Mouse (Mus musculus): ENCODE measurements around the gene Ocel1. TPM values are rescaled to one million over a fixed set of nuclear protein-coding genes. Genes with fewer than 3 reads are reported as not detected.
A peak's percentile ranks its signal among the peaks of the same experiment; 100 is the strongest.
"Not testable (repeated sequence)": the region's sequence is repeated elsewhere in the genome, so short reads cannot be mapped to it uniquely, and the experiment has no call there.

Ocel1 gene
- 3.2 and 4.4 TPM in 2 replicates for polyA plus RNA-seq (2016; fragmentation: Nextera tagmentation; extraction: Ambion mirVana)

DNA sequence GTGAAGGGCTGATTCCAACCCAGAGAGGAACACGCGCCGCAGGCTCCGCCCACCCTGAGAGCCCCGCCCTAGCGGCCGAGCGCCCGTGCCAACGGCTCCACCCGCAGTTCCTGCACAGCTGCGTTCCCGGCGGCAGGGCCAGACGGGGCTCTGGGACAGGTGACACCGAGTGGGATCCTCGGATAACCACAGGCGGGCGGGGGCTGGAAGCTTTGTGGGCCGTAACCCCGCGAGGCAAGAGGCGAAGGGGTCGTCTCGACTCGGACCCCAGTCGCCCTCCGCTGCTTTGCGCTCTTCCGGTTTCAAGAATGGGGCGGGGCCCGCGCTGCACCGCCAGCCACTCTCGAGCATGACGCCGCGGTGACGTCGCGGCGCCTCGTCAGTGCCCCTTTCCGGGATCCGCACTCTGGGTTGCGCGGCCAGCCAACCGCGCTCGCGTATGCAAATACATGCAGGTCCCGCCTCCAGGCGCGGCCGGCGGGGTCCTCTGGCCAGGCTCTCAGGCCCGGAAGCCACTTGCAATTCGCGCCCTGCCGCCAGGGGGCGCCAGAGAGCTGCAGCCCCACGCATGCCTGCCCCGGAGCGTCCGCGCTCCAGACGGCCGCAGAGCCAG, at the start of gene Ocel1:
TSS of gene Ocel1 (plus strand) at position 63 of the 613 bp plus-strand sequence.
- Histone ChIP-seq H3K36me3 (replicated peaks) (peaks cover 28% of the 10 kb centered on the region), H3K4me3 (replicated peaks) (peak within 1 kb of the TSS; percentile 71), H3K4me1 (peaks cover 32% of the 10 kb centered on the region), H3K9me3 (no peaks in the 10 kb centered on the region), H3K27me3 (peaks cover 2% of the 10 kb centered on the region; the same call in 1 of the 2 replicates), H3K9ac (peak within 1 kb of the TSS; percentile 48), H3K27ac (peak within 1 kb of the TSS; percentile 74), H3K4me2 (peak within 1 kb of the TSS; percentile 47)
- under 1% methylated on average over 66 of the region's 68 CpGs for WGBS
- ATAC-seq (ENCODE audit: low FRiP score), result peak; percentile 87

GRCm38 (mm10) chr8:71322939-71323338, 48.2 kb upstream of the Ocel1 start:
- no peaks in the 10 kb centered on the region for H3K27me3 ChIP-seq
- H3K4me3 ChIP-seq (replicated peaks), result no peak overlapping the region
- no peak for ATAC-seq (ENCODE audit: low FRiP score)
- H3K36me3 ChIP-seq (replicated peaks), result peaks cover 56% of the 10 kb centered on the region
- 90% methylated on average over 3 of the region's 3 CpGs for WGBS
- no peak overlapping the region for H3K9ac ChIP-seq
- no peak overlapping the region for H3K27ac ChIP-seq
- H3K9me3 ChIP-seq, result no peaks in the 10 kb centered on the region
- H3K4me1 ChIP-seq, result no peaks in the 10 kb centered on the region
- H3K4me2 ChIP-seq, result no peak overlapping the region

- ATAC-seq (ENCODE audit: low FRiP score), result no peak
- no peaks in the 10 kb centered on the region for H3K27me3 ChIP-seq
- WGBS, result 91% methylated on average over 1 of the region's 1 CpGs
- no peak overlapping the region for H3K4me2 ChIP-seq
- no peaks in the 10 kb centered on the region for H3K9me3 ChIP-seq
- H3K27ac ChIP-seq, result no peak overlapping the region
- H3K4me1 ChIP-seq, result no peaks in the 10 kb centered on the region
- peaks cover 74% of the 10 kb centered on the region for H3K36me3 ChIP-seq (replicated peaks)
- H3K4me3 ChIP-seq (replicated peaks), result no peak overlapping the region
- no peak overlapping the region for H3K9ac ChIP-seq
Measured at GRCm38 (mm10) chr8:71324848-71325247, 46.2 kb upstream of the Ocel1 start.

- H3K27me3 ChIP-seq; ATAC-seq (ENCODE audit: low FRiP score); H3K4me3 ChIP-seq (replicated peaks); H3K9ac ChIP-seq; H3K27ac ChIP-seq; H3K4me2 ChIP-seq; H3K9me3 ChIP-seq; H3K4me1 ChIP-seq: not testable (repeated sequence)
- H3K36me3 ChIP-seq (replicated peaks), result peaks cover 46% of the 10 kb centered on the region
- 90% methylated on average over 6 of the region's 6 CpGs for WGBS
Measured at GRCm38 (mm10) chr8:71337834-71338233, 33.3 kb upstream of the Ocel1 start.

- H3K4me2 ChIP-seq, result no peak overlapping the region
- no peak overlapping the region for H3K9ac ChIP-seq
- WGBS, result 72% methylated on average over 5 of the region's 5 CpGs
- no peak for ATAC-seq (ENCODE audit: low FRiP score)
- no peak overlapping the region for H3K4me3 ChIP-seq (replicated peaks)
- H3K27me3 ChIP-seq, result no peaks in the 10 kb centered on the region
- no peaks in the 10 kb centered on the region for H3K4me1 ChIP-seq
- no peak overlapping the region for H3K27ac ChIP-seq
- peaks cover 56% of the 10 kb centered on the region for H3K36me3 ChIP-seq (replicated peaks)
- no peaks in the 10 kb centered on the region for H3K9me3 ChIP-seq
Measured at GRCm38 (mm10) chr8:71340625-71341024, 30.5 kb upstream of the Ocel1 start.

- ATAC-seq (ENCODE audit: low FRiP score), result no peak
- no peak overlapping the region for H3K4me3 ChIP-seq (replicated peaks)
- no peak overlapping the region for H3K9ac ChIP-seq
- no peaks in the 10 kb centered on the region for H3K27me3 ChIP-seq
- H3K4me2 ChIP-seq, result no peak overlapping the region
- no peaks in the 10 kb centered on the region for H3K9me3 ChIP-seq
- H3K27ac ChIP-seq, result no peak overlapping the region
- no peaks in the 10 kb centered on the region for H3K4me1 ChIP-seq
- peaks cover 88% of the 10 kb centered on the region for H3K36me3 ChIP-seq (replicated peaks)
- WGBS, result 81% methylated on average over 1 of the region's 1 CpGs
Measured at GRCm38 (mm10) chr8:71346581-71346980, 24.5 kb upstream of the Ocel1 start.

GRCm38 (mm10) chr8:71351117-71351516, 20.0 kb upstream of the Ocel1 start:
- ATAC-seq (ENCODE audit: low FRiP score), result no peak
- no peak overlapping the region for H3K27ac ChIP-seq
- no peak overlapping the region for H3K4me3 ChIP-seq (replicated peaks)
- no peaks in the 10 kb centered on the region for H3K9me3 ChIP-seq
- peaks cover 100% of the 10 kb centered on the region for H3K36me3 ChIP-seq (replicated peaks)
- 92% methylated on average over 3 of the region's 3 CpGs for whole genome bisulfite sequencing
- H3K27me3 ChIP-seq, result no peaks in the 10 kb centered on the region
- no peak overlapping the region for H3K4me2 ChIP-seq
- no peaks in the 10 kb centered on the region for H3K4me1 ChIP-seq
- H3K9ac ChIP-seq, result no peak overlapping the region

- WGBS, result 90% methylated on average over 1 of the region's 1 CpGs
- Histone ChIP-seq H3K4me1 (no peaks in the 10 kb centered on the region), H3K9ac (no peak overlapping the region), H3K9me3 (no peaks in the 10 kb centered on the region), H3K4me2 (no peak overlapping the region), H3K27me3 (no peaks in the 10 kb centered on the region), H3K27ac (no peak overlapping the region), H3K36me3 (replicated peaks) (peaks cover 100% of the 10 kb centered on the region), H3K4me3 (replicated peaks) (no peak overlapping the region)
- ATAC-seq (ENCODE audit: low FRiP score), result no peak
Measured at GRCm38 (mm10) chr8:71351520-71351919, 19.6 kb upstream of the Ocel1 start.

DNA sequence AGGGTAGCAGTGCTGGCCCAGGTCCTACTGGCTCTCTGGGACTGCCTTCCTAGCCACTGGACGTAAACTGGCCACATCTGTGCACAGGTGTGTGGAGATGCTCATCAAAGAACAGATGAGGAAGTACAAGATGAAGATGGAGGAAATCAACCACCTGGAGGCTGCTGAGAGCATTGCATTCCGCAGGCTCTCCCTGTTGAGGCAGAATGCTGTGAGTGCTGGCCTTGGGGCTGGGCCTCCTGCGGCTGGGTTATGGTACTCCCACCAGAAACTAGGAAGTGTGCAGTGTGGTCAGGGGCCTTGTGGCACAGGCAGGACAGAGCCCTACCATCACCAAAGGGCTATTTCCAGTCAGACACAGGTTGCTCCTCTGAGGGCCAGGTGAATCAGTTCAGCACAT, 13.1 kb upstream of the Ocel1 start:
- no peaks in the 10 kb centered on the region for H3K4me1 ChIP-seq
- no peak overlapping the region for H3K27ac ChIP-seq
- WGBS, result 93% methylated on average over 3 of the region's 3 CpGs
- peaks cover 82% of the 10 kb centered on the region for H3K36me3 ChIP-seq (replicated peaks)
- H3K27me3 ChIP-seq, result no peaks in the 10 kb centered on the region
- H3K4me2 ChIP-seq, result no peak overlapping the region
- no peak overlapping the region for H3K4me3 ChIP-seq (replicated peaks)
- no peaks in the 10 kb centered on the region for H3K9me3 ChIP-seq
- no peak for ATAC-seq (ENCODE audit: low FRiP score)
- no peak overlapping the region for H3K9ac ChIP-seq

DNA sequence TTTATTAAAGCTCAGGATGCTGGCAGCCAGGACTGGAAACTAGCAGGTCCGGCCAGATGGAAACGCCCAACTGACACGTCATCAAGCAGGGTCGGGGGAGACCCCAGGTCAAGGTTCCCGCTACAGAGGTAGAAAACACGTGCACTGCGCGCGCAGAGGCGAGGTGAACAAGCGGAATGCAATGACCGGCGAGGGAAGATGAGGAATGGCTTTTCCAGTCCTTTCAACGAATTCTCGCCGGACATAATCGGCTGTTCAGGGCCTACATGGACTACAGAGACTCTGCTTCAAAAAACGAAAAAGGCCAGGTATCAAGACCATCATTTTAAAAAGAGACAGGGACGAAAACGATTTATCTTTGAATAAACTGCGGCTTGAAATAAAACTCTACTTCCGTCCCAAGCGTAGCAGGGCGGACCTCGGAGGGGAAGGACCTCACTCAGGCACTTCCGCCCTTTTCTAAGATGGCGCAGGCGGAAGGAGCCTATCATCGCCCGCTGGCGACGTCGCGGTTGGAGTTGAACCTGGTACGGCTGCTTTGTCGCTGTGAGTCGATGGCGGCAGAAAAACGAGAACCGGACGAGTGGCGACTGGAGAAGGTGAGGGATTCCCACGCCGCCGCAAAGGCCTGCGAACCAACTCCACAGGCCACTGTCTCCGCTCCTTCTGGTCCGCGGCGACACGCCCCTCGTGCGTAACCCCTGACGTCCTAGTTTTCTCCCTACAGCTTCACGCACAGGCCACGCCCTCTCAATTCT, 4.1 kb upstream of the Ocel1 start, which contains the start of gene Use1:
TSS of gene Use1 (plus strand) at position 78 of the 758 bp plus-strand sequence.
- ATAC-seq (ENCODE audit: low FRiP score), result peak; percentile 81
- Histone ChIP-seq H3K27me3 (no peaks in the 10 kb centered on the region), H3K4me1 (peaks cover 24% of the 10 kb centered on the region), H3K9me3 (no peaks in the 10 kb centered on the region), H3K4me2 (peak within 1 kb of the TSS; percentile 73), H3K27ac (peak within 1 kb of the TSS; percentile 84), H3K9ac (peak within 1 kb of the TSS; percentile 49), H3K4me3 (replicated peaks) (peak within 1 kb of the TSS; percentile 52), H3K36me3 (replicated peaks) (peaks cover 13% of the 10 kb centered on the region)
- WGBS, result under 1% methylated on average over 56 of the region's 56 CpGs

GRCm38 (mm10) chr8:71367529-71368176, 3.4 kb upstream of the Ocel1 start:
- Histone ChIP-seq H3K27me3 (no peaks in the 10 kb centered on the region), H3K36me3 (replicated peaks) (peaks cover 13% of the 10 kb centered on the region), H3K4me3 (replicated peaks) (peak overlapping the region; percentile 52), H3K9me3 (no peaks in the 10 kb centered on the region), H3K9ac (peak overlapping the region; percentile 49), H3K4me2 (peak overlapping the region; percentile 73), H3K27ac (peak overlapping the region; percentile 84), H3K4me1 (peaks cover 24% of the 10 kb centered on the region)
- ATAC-seq (ENCODE audit: low FRiP score), result 0 out of 2 replicates have a peak, but pooled peaks have one; percentile 1
- WGBS, result 59% methylated on average over 17 of the region's 17 CpGs

- H3K27ac ChIP-seq, result 0 out of 2 replicates have a peak overlapping the region, but pooled peaks have one; percentile 84
- ATAC-seq (ENCODE audit: low FRiP score), result no peak
- H3K36me3 ChIP-seq (replicated peaks), result peaks cover 17% of the 10 kb centered on the region
- no peaks in the 10 kb centered on the region for H3K27me3 ChIP-seq
- no peak overlapping the region for H3K9ac ChIP-seq
- H3K4me1 ChIP-seq, result peaks cover 24% of the 10 kb centered on the region
- peak overlapping the region; percentile 73; the same call in 1 of the 2 replicates for H3K4me2 ChIP-seq
- H3K9me3 ChIP-seq, result no peaks in the 10 kb centered on the region
- H3K4me3 ChIP-seq (replicated peaks), result no peak overlapping the region
Measured at GRCm38 (mm10) chr8:71368366-71368765, 2.7 kb upstream of the Ocel1 start.
